Mouse (Mus musculus) liver, embryonic 12.5 days (tissue): ENCODE results near the gene Efna3. TPM values are rescaled to one million over a fixed set of nuclear protein-coding genes. Genes with fewer than 3 reads are reported as not detected.

ENCODE experiments used
- ATAC-seq: fragments of 200-750 bp; cut with Nextera tagmentation; 2 replicates; pipeline ENCODE4 v1.8.0; 2017; ENCODE audit warnings: moderate number of reproducible peaks, mild to moderate bottlenecking, moderate library complexity
- H3K27ac ChIP-seq: fragments of 300-500 bp; sonication (generic); 2 replicates; pipeline ENCODE4 v1.5.1; 2016; ENCODE audit warnings: mild to moderate bottlenecking
- H3K27me3 ChIP-seq: fragments of 300-500 bp; sonication (generic); replicated peaks from 2 replicates; pipeline ENCODE4 v1.6.1; 2016; ENCODE audit warnings: mild to moderate bottlenecking, moderate library complexity
- H3K36me3 ChIP-seq: fragments of 300-500 bp; sonication (generic); 2 replicates; pipeline ENCODE4 v1.6.1; 2016; ENCODE audit warnings: mild to moderate bottlenecking, moderate library complexity
- H3K4me1 ChIP-seq: fragments of 300-500 bp; sonication (generic); 2 replicates; pipeline ENCODE4 v1.6.1; 2016
- H3K4me2 ChIP-seq: fragments of 300-500 bp; sonication (generic); 2 replicates; pipeline ENCODE4 v1.6.1; 2016; ENCODE audit warnings: mild to moderate bottlenecking, moderate library complexity
- H3K4me3 ChIP-seq: fragments of 300-500 bp; sonication (generic); 2 replicates; pipeline ENCODE4 v1.5.1; 2016; ENCODE audit warnings: mild to moderate bottlenecking, moderate library complexity
- H3K9ac ChIP-seq: fragments of 300-500 bp; sonication (generic); 2 replicates; pipeline ENCODE4 v1.6.1; 2016; ENCODE audit warnings: mild to moderate bottlenecking, moderate library complexity
- H3K9me3 ChIP-seq: fragments of 300-500 bp; sonication (generic); replicated peaks from 2 replicates; pipeline ENCODE4 v1.6.1; 2016; ENCODE audit warnings: mild to moderate bottlenecking, moderate library complexity
- WGBS: fragments of 180-500 bp; shearing (Covaris S2); methylation state at CpG from one replicate; pipeline ENCODE4 v1.1.7; 2016; ENCODE audit not compliant: insufficient replicate concordance; 5-methylcytosine and 5-hydroxymethylcytosine counted together
- polyA plus RNA-seq: library from polyadenylated mRNA; unstranded; fragments of >200 nt; fragmentation: Nextera tagmentation; extraction: Ambion mirVana; gene quantifications from 2 replicates; pipeline ENCODE4 v1.2.1, GENCODE M21; 2016

The Efna3 gene
- polyA plus RNA-seq, 1 experiment from 2014 or later = 1.0 TPM

DNA sequence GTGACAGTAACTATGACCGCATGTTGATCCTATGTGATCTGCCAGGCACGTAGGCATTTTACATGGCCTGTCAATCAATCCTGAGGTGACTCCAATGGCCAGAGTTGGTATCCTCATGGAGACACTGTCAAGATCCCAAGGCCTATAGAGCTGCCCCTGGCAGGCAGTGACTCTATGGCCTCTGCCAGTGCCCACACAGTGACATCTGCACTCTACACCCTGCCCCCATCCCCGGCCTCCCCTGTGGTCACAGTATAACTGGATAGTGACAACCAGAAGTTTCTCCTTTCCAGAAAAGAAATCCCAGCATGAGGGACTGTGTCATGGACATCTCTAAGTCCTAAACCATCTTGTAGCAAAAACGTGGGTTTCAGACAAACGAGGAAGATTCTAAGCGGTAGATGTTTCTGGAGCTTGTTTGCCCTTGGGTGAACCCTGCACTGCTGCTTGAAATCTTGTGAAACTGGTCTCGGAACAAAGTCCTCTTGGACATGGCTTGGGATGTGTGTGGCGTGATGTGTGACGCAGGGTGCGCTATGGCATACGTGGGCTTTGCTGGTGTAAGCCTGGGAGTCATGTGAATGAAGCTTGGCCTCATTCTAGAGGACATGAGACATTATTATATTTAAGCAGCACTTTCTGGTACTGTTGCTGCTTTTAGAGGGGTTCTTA is 29.4 kb downstream of the Efna3 start:
- no peaks in the 10 kb centered on the region for H3K9me3 ChIP-seq
- H3K4me2 ChIP-seq = no peak overlapping the region
- ATAC-seq = no peak
- peaks cover 21% of the 10 kb centered on the region for H3K27me3 ChIP-seq
- H3K36me3 ChIP-seq = no peaks in the 10 kb centered on the region
- WGBS = 77% methylated on average over 11 of the region's 11 CpGs
- H3K27ac ChIP-seq = no peak overlapping the region
- no peak overlapping the region for H3K9ac ChIP-seq
- peaks cover 15% of the 10 kb centered on the region for H3K4me1 ChIP-seq
- no peak overlapping the region for H3K4me3 ChIP-seq

GRCm38 (mm10) chr3:89292303-89292702 is 30.5 kb downstream of the Efna3 start:
- Histone ChIP-seq H3K4me2 (no peak overlapping the region), H3K9ac (no peak overlapping the region), H3K4me3 (no peak overlapping the region), H3K9me3 (no peaks in the 10 kb centered on the region), H3K4me1 (peaks cover 16% of the 10 kb centered on the region), H3K27me3 (peaks cover 24% of the 10 kb centered on the region), H3K27ac (no peak overlapping the region), H3K36me3 (no peaks in the 10 kb centered on the region)
- ATAC-seq = no peak
- WGBS = 61% methylated on average over 5 of the region's 5 CpGs

DNA sequence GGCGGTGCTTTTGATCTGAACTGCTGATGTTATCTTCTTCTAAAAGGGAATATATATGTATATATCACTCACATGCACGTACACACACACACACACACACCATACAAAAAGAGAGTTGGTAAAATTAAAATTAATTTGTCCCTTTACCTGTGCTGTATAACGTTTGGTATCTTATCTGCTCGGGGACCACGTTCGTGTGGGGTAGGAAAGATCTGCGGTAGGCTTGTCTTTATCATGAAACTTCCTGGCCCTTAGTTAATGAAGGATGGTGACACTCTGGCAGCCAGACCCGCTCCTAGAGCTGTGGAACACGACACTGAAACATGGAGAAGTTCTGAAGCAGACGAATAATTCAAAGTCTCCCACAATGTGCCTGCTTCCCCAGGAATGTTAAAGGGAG is 30.9 kb downstream of the Efna3 start:
- Histone ChIP-seq H3K9me3 (no peaks in the 10 kb centered on the region), H3K4me1 (peaks cover 16% of the 10 kb centered on the region), H3K4me2 (no peak overlapping the region), H3K27ac (no peak overlapping the region), H3K36me3 (no peaks in the 10 kb centered on the region), H3K4me3 (no peak overlapping the region), H3K9ac (no peak overlapping the region), H3K27me3 (peaks cover 24% of the 10 kb centered on the region)
- 29% methylated on average over 10 of the region's 10 CpGs for WGBS
- ATAC-seq = no peak

GRCm38 (mm10) chr3:89288503-89288928 is 34.2 kb downstream of the Efna3 start:
- Histone ChIP-seq H3K9ac (no peak overlapping the region), H3K4me2 (no peak overlapping the region), H3K9me3 (no peaks in the 10 kb centered on the region), H3K4me1 (peaks cover 16% of the 10 kb centered on the region), H3K27ac (no peak overlapping the region), H3K36me3 (no peaks in the 10 kb centered on the region), H3K4me3 (no peak overlapping the region), H3K27me3 (peaks cover 43% of the 10 kb centered on the region)
- 31% methylated on average over 7 of the region's 7 CpGs for WGBS
- no peak for ATAC-seq

GRCm38 (mm10) chr3:89287286-89287685 is 35.5 kb downstream of the Efna3 start:
- WGBS = 33% methylated on average over 5 of the region's 5 CpGs

GRCm38 (mm10) chr3:89285526-89285925 is 37.2 kb downstream of the Efna3 start:
- ATAC-seq = no peak
- H3K27me3 ChIP-seq = peaks cover 69% of the 10 kb centered on the region
- WGBS = 44% methylated on average over 2 of the region's 2 CpGs

More at GRCm38 (mm10) chr3:89287286-89287685, 35.5 kb downstream of the Efna3 start:
- H3K4me2 ChIP-seq = no peak overlapping the region
- no peak overlapping the region for H3K4me3 ChIP-seq
- no peak overlapping the region for H3K27ac ChIP-seq
- peaks cover 11% of the 10 kb centered on the region for H3K4me1 ChIP-seq
- H3K9ac ChIP-seq = no peak overlapping the region
- H3K36me3 ChIP-seq = no peaks in the 10 kb centered on the region
- no peak for ATAC-seq
- no peaks in the 10 kb centered on the region for H3K9me3 ChIP-seq
- H3K27me3 ChIP-seq = peaks cover 51% of the 10 kb centered on the region

GRCm38 (mm10) chr3:89284261-89284660 is 38.5 kb downstream of the Efna3 start:
- Histone ChIP-seq H3K27ac (no peak overlapping the region), H3K9me3 (no peaks in the 10 kb centered on the region), H3K4me1 (peaks cover 30% of the 10 kb centered on the region), H3K36me3 (no peaks in the 10 kb centered on the region), H3K27me3 (peaks cover 81% of the 10 kb centered on the region), H3K9ac (no peak overlapping the region), H3K4me3 (no peak overlapping the region), H3K4me2 (no peak overlapping the region)
- 74% methylated on average over 3 of the region's 3 CpGs for WGBS
- ATAC-seq = no peak

More at GRCm38 (mm10) chr3:89285526-89285925, 37.2 kb downstream of the Efna3 start:
- Histone ChIP-seq H3K4me2 (no peak overlapping the region), H3K27ac (no peak overlapping the region), H3K4me1 (peaks cover 18% of the 10 kb centered on the region), H3K36me3 (no peaks in the 10 kb centered on the region), H3K9me3 (no peaks in the 10 kb centered on the region), H3K4me3 (no peak overlapping the region), H3K9ac (no peak overlapping the region)

- Histone ChIP-seq H3K27ac (no peak overlapping the region), H3K4me2 (0 out of 2 replicates have a peak overlapping the region, but pooled peaks have one; percentile 69), H3K9me3 (no peaks in the 10 kb centered on the region), H3K4me1 (peaks cover 45% of the 10 kb centered on the region), H3K36me3 (no peaks in the 10 kb centered on the region), H3K9ac (no peak overlapping the region), H3K4me3 (no peak overlapping the region), H3K27me3 (peaks cover 82% of the 10 kb centered on the region)
- WGBS = 19% methylated on average over 4 of the region's 4 CpGs
- ATAC-seq = no peak
These were observed 40.5 kb downstream of the Efna3 start for GRCm38 (mm10) chr3:89282291-89282643.

DNA sequence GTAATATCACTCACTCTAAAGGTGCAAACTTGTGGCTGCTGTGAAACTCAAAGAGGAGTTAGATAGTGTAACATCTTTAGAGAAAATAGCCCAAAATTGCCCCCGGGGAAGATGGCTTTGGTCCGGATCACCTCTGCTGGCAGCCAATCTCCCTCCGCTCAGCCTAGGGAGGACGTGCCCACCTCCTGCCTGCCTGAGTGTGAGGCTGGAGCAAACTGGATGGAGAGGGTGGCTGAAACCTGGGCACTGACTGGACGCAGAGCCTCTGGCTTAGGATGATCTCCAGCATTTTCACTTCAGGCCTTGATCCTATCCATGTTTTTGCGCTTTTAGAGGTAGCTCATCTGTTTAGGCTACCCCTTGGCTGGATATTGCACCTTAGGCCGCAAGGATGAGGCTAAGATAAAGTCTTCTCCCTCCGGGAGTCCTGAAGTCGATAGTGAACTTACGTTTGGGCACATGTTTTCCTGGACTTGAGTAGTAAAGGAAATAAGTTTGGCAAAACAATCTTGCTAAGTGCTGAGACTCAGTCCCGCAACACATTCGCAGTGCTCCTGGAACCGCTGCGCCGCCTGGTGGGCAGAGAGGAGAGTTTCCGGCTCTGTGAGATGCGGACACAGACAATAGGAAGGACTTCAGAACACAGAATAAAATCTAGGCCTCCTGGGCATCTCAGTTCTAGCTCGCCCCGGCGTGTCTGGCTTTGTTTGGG is 41.0 kb downstream of the Efna3 start:
- Histone ChIP-seq H3K36me3 (no peaks in the 10 kb centered on the region), H3K9me3 (no peaks in the 10 kb centered on the region), H3K4me1 (peaks cover 49% of the 10 kb centered on the region), H3K27me3 (peaks cover 87% of the 10 kb centered on the region), H3K27ac (no peak overlapping the region), H3K4me2 (peak overlapping the region; percentile 69), H3K4me3 (peak overlapping the region; percentile 50), H3K9ac (no peak overlapping the region)
- ATAC-seq = no peak
- WGBS = 14% methylated on average over 20 of the region's 20 CpGs

DNA sequence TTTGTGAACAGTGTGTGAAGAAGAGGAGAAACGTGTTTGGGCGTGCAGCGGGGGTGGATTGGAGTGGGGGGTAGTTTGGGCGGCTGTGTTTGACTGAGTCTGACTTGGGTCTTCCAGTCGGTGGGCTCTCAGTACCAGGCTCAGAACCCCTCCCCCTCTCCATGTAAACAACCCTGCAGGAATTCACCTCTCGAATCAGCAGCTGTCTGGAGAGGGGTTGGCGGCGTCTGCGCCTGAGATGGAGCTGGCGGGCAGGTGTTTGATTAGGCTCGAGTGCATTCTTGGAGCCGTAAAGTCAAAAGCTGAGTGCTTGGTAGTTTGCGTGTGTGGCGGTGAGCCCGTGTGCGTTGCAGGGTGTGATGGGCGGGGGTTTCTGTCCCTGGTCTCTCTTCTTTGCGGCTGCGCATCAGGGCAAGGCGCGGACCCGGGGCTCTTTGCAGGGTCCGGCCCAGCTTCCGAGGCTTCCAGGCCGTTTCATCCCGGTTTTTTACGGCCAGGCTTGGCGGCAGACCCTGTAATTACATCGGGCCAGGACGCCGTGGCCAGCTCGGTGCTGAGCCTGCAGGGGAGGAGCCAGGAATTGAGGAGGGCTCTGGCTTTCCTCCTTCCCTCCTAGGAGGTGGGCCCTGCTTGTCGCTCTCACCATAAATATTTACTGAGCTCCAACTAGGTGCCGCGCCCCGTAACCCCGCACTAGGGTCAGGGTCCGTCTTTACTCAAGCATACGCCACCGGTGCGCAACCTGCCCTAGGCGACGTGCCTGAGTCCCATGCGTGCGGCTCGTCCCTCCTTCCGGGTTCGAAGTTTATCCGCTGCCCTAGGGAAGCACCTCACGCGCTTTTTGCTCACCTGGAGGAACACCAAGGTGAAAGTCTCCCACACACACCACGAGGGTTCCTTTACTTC is 41.9 kb downstream of the Efna3 start, which contains the start of gene Efna1:
Gene Efna1 (minus strand): TSS at position 537 of the 906 bp plus-strand sequence.
- H3K27me3 ChIP-seq = peaks cover 87% of the 10 kb centered on the region
- H3K9ac ChIP-seq = no peak within 1 kb of the TSS
- H3K4me1 ChIP-seq = peaks cover 49% of the 10 kb centered on the region
- peak; percentile 45 for ATAC-seq
- no peaks in the 10 kb centered on the region for H3K36me3 ChIP-seq
- H3K4me3 ChIP-seq = peak within 1 kb of the TSS; percentile 50
- no peaks in the 10 kb centered on the region for H3K9me3 ChIP-seq
- H3K4me2 ChIP-seq = peak within 1 kb of the TSS; percentile 69
- 1% methylated on average over 52 of the region's 52 CpGs for WGBS
- no peak within 1 kb of the TSS for H3K27ac ChIP-seq

DNA sequence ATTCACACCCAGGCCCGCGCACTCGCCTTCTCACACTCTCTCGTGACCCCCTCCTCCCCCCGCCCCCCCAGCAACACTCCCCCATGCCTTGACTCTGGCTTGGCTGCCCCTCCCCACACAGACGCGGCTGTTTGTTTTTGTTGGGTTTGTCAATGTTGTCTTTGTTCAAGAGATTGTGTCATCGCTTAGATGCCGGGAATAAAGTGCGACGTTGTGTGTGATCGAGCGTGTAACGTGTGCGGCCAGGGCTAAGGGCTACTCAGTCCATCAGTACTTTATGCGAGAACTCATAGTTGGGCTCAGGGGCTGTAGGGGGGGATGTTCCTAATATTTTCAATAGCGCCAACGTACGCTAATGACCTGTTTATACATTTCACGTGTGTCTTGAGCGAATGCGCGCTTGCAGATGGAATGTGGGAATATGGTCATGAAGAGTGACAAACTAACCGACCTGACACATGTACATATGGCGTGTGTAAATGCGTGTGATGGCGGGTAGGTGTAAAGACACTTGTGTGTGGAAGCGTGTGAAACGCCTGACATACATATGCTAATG is 42.6 kb downstream of the Efna3 start:
- no peak for ATAC-seq
- Histone ChIP-seq H3K9ac (no peak overlapping the region), H3K4me3 (peak overlapping the region; percentile 50), H3K4me1 (peaks cover 49% of the 10 kb centered on the region), H3K27ac (peak overlapping the region; percentile 58; the same call in 1 of the 2 replicates), H3K9me3 (no peaks in the 10 kb centered on the region), H3K27me3 (peaks cover 87% of the 10 kb centered on the region), H3K36me3 (no peaks in the 10 kb centered on the region), H3K4me2 (peak overlapping the region; percentile 69)
- WGBS = under 1% methylated on average over 29 of the region's 29 CpGs
